Mouse (Mus musculus) liver, embryonic 11.5 days (tissue): Measurements from ENCODE around the gene Peli3. TPM values are rescaled to one million over a fixed set of nuclear protein-coding genes. Genes with fewer than 3 reads are reported as not detected.
"Not testable (repeated sequence)": the region's sequence is repeated elsewhere in the genome, so short reads cannot be mapped to it uniquely, and the experiment has no call there.

Source experiments
- ATAC-seq: fragments of 200-750 bp; cut with Nextera tagmentation; replicated peaks from 2 replicates; pipeline ENCODE4 v1.8.0; 2017; ENCODE audit warnings: moderate number of reproducible peaks, mild to moderate bottlenecking, moderate TSS enrichment, moderate library complexity; ENCODE audit not compliant: low FRiP score
- DNase-seq: peaks from one replicate; pipeline ENCODE4 v3.0.0-alpha.2; 2017; ENCODE audit warnings: low spot score
- H3K27ac ChIP-seq: fragments of 300-500 bp; sonication (generic); 2 replicates; pipeline ENCODE4 v1.5.1; 2014; ENCODE audit warnings: mild to moderate bottlenecking, low read depth, low read length, control low read depth
- H3K27me3 ChIP-seq: fragments of 300-500 bp; sonication (generic); replicated peaks from 2 replicates; pipeline ENCODE4 v1.6.1; 2014; ENCODE audit warnings: low read length, mixed read lengths; ENCODE audit not compliant: control insufficient read depth, insufficient read depth
- H3K36me3 ChIP-seq: fragments of 300-500 bp; sonication (generic); 2 replicates; pipeline ENCODE4 v1.6.1; 2014; ENCODE audit warnings: mild to moderate bottlenecking, low read length, moderate library complexity, mixed read lengths; ENCODE audit not compliant: control insufficient read depth, insufficient read depth
- H3K4me1 ChIP-seq: fragments of 300-500 bp; sonication (generic); replicated peaks from 2 replicates; pipeline ENCODE4 v1.6.1; 2014; ENCODE audit warnings: low read length, mixed read lengths; ENCODE audit not compliant: control insufficient read depth, insufficient read depth
- H3K4me2 ChIP-seq: fragments of 300-500 bp; sonication (generic); 2 replicates; pipeline ENCODE4 v1.6.1; 2014; ENCODE audit warnings: mild to moderate bottlenecking, control low read depth, moderate library complexity
- H3K4me3 ChIP-seq: fragments of 300-500 bp; sonication (generic); 2 replicates; pipeline ENCODE4 v1.5.1; 2014; ENCODE audit warnings: low read depth, low read length, control low read depth
- H3K9ac ChIP-seq: fragments of 300-500 bp; sonication (generic); 2 replicates; pipeline ENCODE4 v1.6.1; 2014; ENCODE audit warnings: low read depth, low read length, control low read depth
- H3K9me3 ChIP-seq: fragments of 300-500 bp; sonication (generic); 2 replicates; pipeline ENCODE4 v1.6.1; 2016; ENCODE audit warnings: low read length, inconsistent platforms, mixed read lengths; ENCODE audit not compliant: control insufficient read depth
- WGBS: fragments of 180-500 bp; shearing (Covaris S2); extraction: QIAGEN DNeasy Blood & Tissue Kit; methylation state at CpG from one replicate; pipeline ENCODE4 v1.1.7; 2014; 5-methylcytosine and 5-hydroxymethylcytosine counted together
- polyA plus RNA-seq: library from polyadenylated mRNA; unstranded; fragments of >200 nt; fragmentation: Nextera tagmentation; extraction: Ambion mirVana; gene quantifications from 2 replicates; pipeline ENCODE4 v1.2.1, GENCODE M21; 2014

The Peli3 gene
- polyA plus RNA-seq, 1 experiment from 2014 or later = 0.34 TPM

GRCm38 (mm10) chr19:4961928-4962601 is 19.1 kb upstream of the Peli3 start, which contains the start of gene Mrpl11:
TSS of gene Mrpl11 (plus strand) at chr19:4962147.
- WGBS = under 1% methylated on average over 34 of the region's 34 CpGs
- H3K4me1 ChIP-seq = peaks cover 4% of the 10 kb centered on the region
- peak; percentile 95 for ATAC-seq
- peak; percentile 85 for DNase-seq
- H3K27me3 ChIP-seq = no peaks in the 10 kb centered on the region
- H3K4me3 ChIP-seq = peak within 1 kb of the TSS; percentile 85
- H3K9me3 ChIP-seq = no peaks in the 10 kb centered on the region
- peak within 1 kb of the TSS; percentile 82 for H3K4me2 ChIP-seq
- H3K27ac ChIP-seq = peak within 1 kb of the TSS; percentile 62
- peak within 1 kb of the TSS; percentile 86 for H3K9ac ChIP-seq
- H3K36me3 ChIP-seq = peaks cover 15% of the 10 kb centered on the region

DNA sequence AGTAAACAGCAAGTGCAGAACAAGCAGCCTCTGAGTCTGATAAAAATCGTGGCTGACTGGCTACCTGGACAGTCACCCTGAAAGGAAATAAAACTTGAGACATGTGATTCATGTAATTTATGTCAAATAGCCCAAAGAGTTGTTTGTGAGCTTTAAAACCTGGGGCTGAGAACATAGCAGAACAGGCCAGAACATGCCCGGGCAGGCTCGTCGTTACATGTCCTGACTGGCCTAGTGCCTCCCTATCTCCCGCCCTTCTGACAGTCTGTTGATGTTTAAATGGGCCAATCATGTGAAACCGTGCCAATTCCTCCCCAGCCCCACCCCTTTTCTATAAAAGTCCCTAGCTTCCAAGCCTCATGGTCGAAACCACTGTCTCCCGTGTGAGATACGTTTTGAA is 5.7 kb upstream of the Peli3 start:
- H3K27ac ChIP-seq, ATAC-seq, DNase-seq, H3K4me3 ChIP-seq, H3K4me2 ChIP-seq, H3K9ac ChIP-seq, H3K27me3 ChIP-seq, H3K9me3 ChIP-seq, H3K4me1 ChIP-seq, H3K36me3 ChIP-seq: not testable (repeated sequence)
- 83% methylated on average over 9 of the region's 9 CpGs for WGBS

DNA sequence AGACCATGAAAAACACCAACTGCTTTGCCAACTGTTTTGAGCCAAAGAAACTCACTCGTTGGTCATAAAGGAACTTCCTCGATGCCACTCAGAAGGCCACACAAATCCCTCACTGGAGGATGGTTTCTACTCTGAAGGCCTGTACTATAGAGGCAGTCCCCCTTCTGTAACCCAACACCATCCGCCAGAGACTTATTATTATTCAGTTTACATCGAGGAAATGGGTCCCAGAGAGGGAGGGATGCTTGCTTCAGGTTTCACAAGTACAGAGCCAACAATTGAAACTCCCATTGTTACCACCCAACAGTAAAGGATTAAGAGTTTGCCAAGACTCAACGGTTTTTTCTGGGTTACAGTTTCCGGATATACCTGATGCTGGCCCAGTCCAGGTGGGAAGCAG is 2.6 kb upstream of the Peli3 start:
- peaks cover 27% of the 10 kb centered on the region for H3K27me3 ChIP-seq
- DNase-seq = no peak

GRCm38 (mm10) chr19:4943253-4943588 is 294 bp upstream of the Peli3 start:
- Histone ChIP-seq H3K4me2 (peak overlapping the region; percentile 77), H3K9ac (no peak overlapping the region), H3K27me3 (peaks cover 36% of the 10 kb centered on the region), H3K9me3 (no peaks in the 10 kb centered on the region), H3K27ac (no peak overlapping the region), H3K36me3 (no peaks in the 10 kb centered on the region), H3K4me1 (peaks cover 8% of the 10 kb centered on the region; the same call in 1 of the 2 replicates), H3K4me3 (peak overlapping the region; percentile 53)
- ATAC-seq (0 out of 2 replicates have a peak, but pooled peaks have one; percentile 5), DNase-seq (no peak)
- WGBS = 12% methylated on average over 13 of the region's 13 CpGs

More for the DNA sequence above, 2.6 kb upstream of the Peli3 start:
- Histone ChIP-seq H3K9ac (no peak overlapping the region), H3K4me3 (no peak overlapping the region), H3K27ac (no peak overlapping the region), H3K4me2 (no peak overlapping the region), H3K4me1 (peaks cover 8% of the 10 kb centered on the region; the same call in 1 of the 2 replicates), H3K36me3 (no peaks in the 10 kb centered on the region), H3K9me3 (no peaks in the 10 kb centered on the region)
- ATAC-seq = no peak
- WGBS = 48% methylated on average over 6 of the region's 6 CpGs

DNA sequence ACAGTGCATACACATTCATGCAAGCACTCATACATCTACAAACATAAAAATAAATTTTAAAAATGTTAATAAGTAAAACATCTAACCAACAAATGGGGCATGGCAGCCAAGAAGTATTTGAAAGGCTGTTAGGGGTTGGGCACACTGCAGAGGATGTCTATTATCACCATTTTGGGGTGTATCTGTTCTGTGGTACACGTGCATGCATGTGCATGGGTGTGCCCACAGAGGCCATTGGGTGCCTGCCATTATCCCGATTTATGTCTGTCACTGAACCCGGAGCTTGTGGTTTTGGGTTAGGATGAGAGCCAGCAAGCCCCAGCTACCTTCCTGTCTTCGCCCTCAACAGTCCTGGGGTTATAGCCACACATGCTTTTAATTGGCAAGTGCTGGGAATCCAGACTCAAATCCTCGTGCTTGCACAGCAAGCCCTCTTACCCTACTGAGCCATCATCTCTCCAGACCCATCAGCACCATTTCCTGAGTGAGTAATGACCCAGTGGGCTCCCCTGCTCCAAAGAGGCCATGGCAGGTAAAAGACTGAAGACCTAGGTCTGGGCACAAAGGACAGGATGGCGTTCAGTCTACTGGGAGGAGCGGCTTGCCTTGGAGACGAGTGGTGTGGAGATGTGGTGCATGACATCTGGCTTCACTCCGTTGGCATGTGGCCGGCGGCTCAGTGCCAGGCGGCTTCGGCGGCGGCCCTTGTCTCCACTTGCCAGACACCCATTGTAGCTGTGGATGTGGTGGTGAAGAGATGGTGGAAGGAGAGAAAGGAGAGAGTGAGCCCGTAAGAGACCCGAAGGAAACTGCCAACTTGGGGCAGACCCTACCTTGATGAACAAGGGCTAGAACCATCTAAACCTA is 5.2 kb downstream of the Peli3 start:
- 87% methylated on average over 17 of the region's 17 CpGs for WGBS
- peaks cover 25% of the 10 kb centered on the region for H3K27me3 ChIP-seq

GRCm38 (mm10) chr19:4936896-4937295 is 6.0 kb downstream of the Peli3 start:
- no peak overlapping the region for H3K4me2 ChIP-seq
- 73% methylated on average over 2 of the region's 2 CpGs for WGBS

More for the DNA sequence above, 5.2 kb downstream of the Peli3 start:
- Histone ChIP-seq H3K27ac (no peak overlapping the region), H3K4me3 (no peak overlapping the region), H3K36me3 (no peaks in the 10 kb centered on the region), H3K4me2 (no peak overlapping the region), H3K4me1 (peaks cover 5% of the 10 kb centered on the region; the same call in 1 of the 2 replicates), H3K9me3 (no peaks in the 10 kb centered on the region), H3K9ac (no peak overlapping the region)
- DNase-seq = no peak
- ATAC-seq = no peak

DNA sequence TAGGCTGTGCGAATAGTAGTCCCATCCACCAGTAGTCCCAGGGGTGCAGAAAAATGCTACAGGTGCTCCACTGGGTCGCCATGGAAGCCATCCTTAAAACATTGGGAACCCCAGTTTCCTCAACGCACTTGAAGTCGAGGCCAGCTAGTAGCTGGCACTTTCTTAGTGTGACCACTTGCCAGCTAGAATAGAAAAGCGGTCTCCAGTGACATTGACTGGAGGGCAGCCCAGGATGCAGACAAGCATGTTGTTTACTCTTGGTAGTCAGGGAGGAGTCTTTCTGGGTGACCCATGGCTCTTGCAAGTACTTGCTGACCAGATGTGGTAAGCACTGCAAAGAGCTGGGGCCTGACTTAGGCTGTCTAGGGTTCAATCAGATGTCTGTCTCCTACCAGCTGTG is 14.1 kb downstream of the Peli3 start:
- peak overlapping the region; percentile 81 for H3K4me2 ChIP-seq
- ATAC-seq = no peak
- 0 out of 2 replicates have a peak overlapping the region, but pooled peaks have one; percentile 29 for H3K27ac ChIP-seq
- no peaks in the 10 kb centered on the region for H3K9me3 ChIP-seq
- H3K27me3 ChIP-seq = no peaks in the 10 kb centered on the region
- H3K4me1 ChIP-seq = peaks cover 12% of the 10 kb centered on the region
- H3K4me3 ChIP-seq = peak overlapping the region; percentile 71
- DNase-seq = no peak
- 62% methylated on average over 5 of the region's 5 CpGs for WGBS
- peaks cover 13% of the 10 kb centered on the region for H3K36me3 ChIP-seq
- peak overlapping the region; percentile 57 for H3K9ac ChIP-seq

More at GRCm38 (mm10) chr19:4936896-4937295, 6.0 kb downstream of the Peli3 start:
- Histone ChIP-seq H3K9ac (no peak overlapping the region), H3K36me3 (no peaks in the 10 kb centered on the region), H3K4me3 (no peak overlapping the region), H3K9me3 (no peaks in the 10 kb centered on the region), H3K27me3 (peaks cover 17% of the 10 kb centered on the region), H3K4me1 (no peaks in the 10 kb centered on the region), H3K27ac (no peak overlapping the region)
- ATAC-seq (no peak), DNase-seq (no peak)

DNA sequence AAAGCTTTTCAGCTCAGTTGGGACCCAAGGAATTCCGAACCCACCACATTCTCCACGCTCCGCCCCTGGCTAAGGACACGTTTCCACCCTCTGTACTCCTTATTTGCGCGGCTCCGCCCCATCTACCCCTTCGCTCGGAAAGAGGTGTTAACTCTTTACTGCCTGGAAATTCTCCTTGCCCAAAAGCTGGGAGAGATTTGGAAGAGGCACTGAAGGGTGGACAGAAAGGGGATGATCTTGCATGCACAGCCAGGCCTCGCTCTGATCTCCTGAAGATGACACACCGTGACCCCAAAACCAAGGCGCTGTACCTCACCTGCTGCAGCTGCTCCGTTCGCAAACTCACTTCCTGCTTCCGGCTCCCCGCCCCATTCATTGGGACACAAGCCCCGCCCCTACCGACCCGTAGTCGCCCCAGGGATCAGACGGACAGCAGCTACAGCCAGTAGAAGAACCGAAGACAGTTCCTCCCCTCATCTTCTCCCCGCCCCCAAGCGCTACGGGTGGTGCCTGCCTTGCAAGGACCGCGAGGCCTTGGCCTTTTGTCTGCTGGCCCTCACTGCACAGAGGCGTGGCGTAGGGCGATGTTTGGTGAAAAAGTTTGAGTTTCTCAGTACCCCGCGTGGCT is 14.9 kb downstream of the Peli3 start, which contains the start of gene Dpp3:
TSS of gene Dpp3 (minus strand) at position 384 of the 628 bp plus-strand sequence.
- no peaks in the 10 kb centered on the region for H3K27me3 ChIP-seq
- H3K9ac ChIP-seq = peak within 1 kb of the TSS; percentile 57
- H3K36me3 ChIP-seq = peaks cover 18% of the 10 kb centered on the region
- H3K27ac ChIP-seq = 0 out of 2 replicates have a peak within 1 kb of the TSS, but pooled peaks have one; percentile 29
- peak within 1 kb of the TSS; percentile 71 for H3K4me3 ChIP-seq
- peak; percentile 99 for ATAC-seq
- peaks cover 12% of the 10 kb centered on the region for H3K4me1 ChIP-seq
- H3K4me2 ChIP-seq = peak within 1 kb of the TSS; percentile 81
- WGBS = under 1% methylated on average over 32 of the region's 32 CpGs
- H3K9me3 ChIP-seq = no peaks in the 10 kb centered on the region
- DNase-seq = peak; percentile 99
